In genomic region chr13:55471819-55472131, GRCm38 (mm10) we compare ENCODE assay signal across 1 mouse cellular context.
TF ChIP-seq lines count a peak whose summit lies in the region.

No protein-coding gene starts in this region.

TF ChIP-seq in CH12.LX, 34 proteins besides CTCF, POLR2A, EP300 and RAD21 (continued from another document):
- TF ChIP-seq ZC3H11A (IDR thresholded peaks at IDR 0.05; ENCODE audit: low read depth, low read length) = no peak
- no peak for TF ChIP-seq CHD2 (IDR thresholded peaks at IDR 0.05; ENCODE audit: low read length)
- TF ChIP-seq SIN3A (IDR thresholded peaks at IDR 0.05; ENCODE audit: low read length) = no peak
- TF ChIP-seq TBP (conservative IDR thresholded peaks at IDR 0.05; ENCODE audit: low read depth, low read length) = no peak
- TF ChIP-seq USF1 (IDR thresholded peaks at IDR 0.05; ENCODE audit: low read depth, low read length) = no peak
TF ChIP-seq in CH12.LX: peak in this region for 0.
